Mouse (Mus musculus): ENCODE measurements around the gene Spdye4b. TPM values are rescaled to one million over a fixed set of nuclear protein-coding genes. Genes with fewer than 3 reads are reported as not detected.
"Not testable (repeated sequence)": the region's sequence is repeated elsewhere in the genome, so short reads cannot be mapped to it uniquely, and the experiment has no call there.

Gene Spdye4b
- polyA plus RNA-seq (2015; fragmentation: Nextera tagmentation; extraction: Ambion mirVana): not detected in 2 replicates

DNA sequence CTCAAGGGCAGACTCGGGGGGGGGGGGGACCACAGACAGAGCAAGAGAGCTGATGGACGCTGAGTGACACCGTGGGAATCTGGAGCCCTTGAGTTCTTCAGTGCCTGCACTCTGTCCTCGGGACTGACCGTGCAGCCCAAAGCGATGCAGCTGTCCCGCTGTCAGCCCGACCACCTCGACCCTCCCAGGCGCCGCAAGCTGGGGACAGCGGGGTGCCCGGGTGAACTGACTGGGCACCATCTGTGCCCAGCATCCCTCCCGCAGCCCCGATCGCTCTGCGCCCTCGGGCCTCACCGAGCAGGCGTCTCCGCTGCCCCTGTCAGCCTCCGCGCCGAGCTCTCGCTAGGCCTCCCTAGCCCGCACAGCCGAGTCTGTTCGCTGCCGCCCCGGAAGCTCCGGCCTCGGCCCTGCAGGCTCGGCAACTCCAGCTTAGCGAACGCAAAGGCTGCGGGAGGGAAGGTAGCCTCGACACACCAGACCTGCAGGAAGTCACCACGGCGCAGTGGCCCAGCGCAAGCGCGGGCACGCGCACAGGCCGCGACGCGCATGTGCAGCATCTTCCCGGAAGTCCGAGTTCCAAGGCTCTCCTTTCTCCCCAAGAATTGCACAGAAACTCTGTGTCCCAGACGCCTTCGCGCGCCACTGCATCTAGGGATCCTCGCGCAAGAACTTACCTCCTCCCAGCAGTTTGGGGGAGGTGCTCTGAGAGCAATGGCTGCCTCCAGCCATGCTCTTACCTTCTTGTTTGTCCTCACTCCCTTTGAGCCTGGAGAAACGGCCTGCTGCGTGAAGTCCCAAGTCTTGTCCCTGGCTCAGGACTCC lies at the start of gene Spdye4b, which contains the start of gene Rbak:
Gene Spdye4b (plus strand): TSS at position 763 of the 822 bp plus-strand sequence.
Gene Rbak (minus strand): TSS at position 521 of the 822 bp plus-strand sequence.
- H3K4me2 ChIP-seq: peak within 1 kb of the TSS; percentile 77
- H3K27me3 ChIP-seq: no peaks in the 10 kb centered on the region
- H3K4me3 ChIP-seq (replicated peaks): peak within 1 kb of the TSS; percentile 68
- H3K9ac ChIP-seq: peak within 1 kb of the TSS; percentile 84
- peak within 1 kb of the TSS; percentile 91 for H3K27ac ChIP-seq
- H3K9me3 ChIP-seq (replicated peaks): peaks cover 5% of the 10 kb centered on the region; the same call in 1 of the 2 replicates
- ATAC-seq (replicated peaks; ENCODE audit: low FRiP score): peak; percentile 96
- peaks cover 11% of the 10 kb centered on the region for H3K4me1 ChIP-seq
- under 1% methylated on average over 58 of the region's 58 CpGs for WGBS
- peaks cover 35% of the 10 kb centered on the region for H3K36me3 ChIP-seq

DNA sequence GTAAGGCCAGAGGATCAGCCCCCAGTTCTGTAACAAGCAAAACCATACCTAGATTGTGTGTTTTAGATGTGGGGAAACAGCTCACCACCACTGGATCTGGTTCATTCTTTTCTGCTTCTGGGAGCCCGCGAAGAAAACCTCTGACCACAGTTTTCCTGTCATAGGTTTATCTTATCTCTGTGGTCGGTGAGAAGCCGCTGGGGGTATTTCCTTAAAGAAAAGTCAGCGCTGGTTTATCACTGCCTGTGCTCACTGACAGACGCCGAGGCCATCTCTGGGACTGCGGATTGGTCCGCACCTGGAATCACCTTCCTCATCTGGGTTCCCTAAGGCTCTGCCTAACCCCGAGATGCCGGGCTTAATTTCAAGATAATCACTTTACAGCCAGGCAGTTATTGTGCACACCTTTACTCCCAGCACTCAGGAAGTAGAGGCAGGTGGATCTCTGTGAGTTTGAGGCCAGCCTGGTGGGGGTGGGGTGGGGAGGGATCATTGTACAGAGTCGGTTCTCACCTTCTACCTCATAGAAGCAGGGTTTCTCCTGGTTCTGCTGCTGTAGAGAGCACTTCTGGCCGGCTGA lies 47.8 kb upstream of the Spdye4b start:
- Histone ChIP-seq H3K36me3 (no peaks in the 10 kb centered on the region), H3K4me2 (no peak overlapping the region), H3K27me3 (no peaks in the 10 kb centered on the region), H3K9me3 (replicated peaks) (0 out of 2 replicates have a peak, but pooled peaks cover 2% of the 10 kb centered on the region), H3K4me3 (replicated peaks) (no peak overlapping the region), H3K4me1 (no peaks in the 10 kb centered on the region), H3K9ac (no peak overlapping the region), H3K27ac (no peak overlapping the region)
- no peak for ATAC-seq (replicated peaks; ENCODE audit: low FRiP score)
- 81% methylated on average over 13 of the region's 13 CpGs for WGBS

DNA sequence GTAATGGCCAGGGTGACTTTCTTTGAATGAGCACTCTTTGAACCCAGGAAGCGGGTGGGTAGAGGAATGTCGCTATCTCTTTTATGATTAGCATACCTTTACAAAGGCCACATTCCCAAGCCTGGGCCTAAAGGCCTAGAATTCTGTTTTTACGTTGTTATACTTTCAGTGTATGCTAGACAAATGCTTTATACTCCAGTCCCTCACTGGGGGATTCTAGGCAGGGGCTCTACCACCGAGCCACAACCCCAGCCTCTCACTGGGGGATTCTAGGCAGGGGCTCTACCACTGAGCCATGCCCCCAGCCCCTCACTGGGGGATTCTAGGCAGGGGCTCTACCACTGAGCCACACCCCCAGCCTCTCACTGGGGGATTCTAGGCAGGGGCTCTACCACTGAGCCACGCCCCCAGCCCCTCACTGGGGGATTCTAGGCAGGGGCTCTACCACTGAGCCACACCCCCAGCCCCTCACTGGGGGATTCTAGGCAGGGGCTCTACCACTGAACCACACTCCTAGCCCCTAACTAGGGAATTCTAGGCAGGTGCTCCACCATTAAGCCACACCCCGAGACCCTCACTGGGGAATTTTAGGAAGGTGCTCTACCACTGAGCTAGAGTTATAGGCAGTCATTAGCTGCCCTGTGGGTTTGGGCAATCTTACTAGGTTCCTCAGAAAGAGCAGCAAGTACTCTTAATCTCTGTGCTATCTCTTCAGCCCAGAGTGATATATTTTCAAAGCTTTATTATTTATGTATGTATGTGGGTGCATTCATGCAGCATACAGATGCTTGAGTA lies 46.4 kb upstream of the Spdye4b start:
- not testable (repeated sequence) for H3K27me3 ChIP-seq; H3K4me3 ChIP-seq (replicated peaks); H3K9ac ChIP-seq; H3K27ac ChIP-seq; ATAC-seq (replicated peaks; ENCODE audit: low FRiP score); H3K9me3 ChIP-seq (replicated peaks); H3K4me2 ChIP-seq; H3K4me1 ChIP-seq; H3K36me3 ChIP-seq
- 79% methylated on average over 4 of the region's 6 CpGs for WGBS

DNA sequence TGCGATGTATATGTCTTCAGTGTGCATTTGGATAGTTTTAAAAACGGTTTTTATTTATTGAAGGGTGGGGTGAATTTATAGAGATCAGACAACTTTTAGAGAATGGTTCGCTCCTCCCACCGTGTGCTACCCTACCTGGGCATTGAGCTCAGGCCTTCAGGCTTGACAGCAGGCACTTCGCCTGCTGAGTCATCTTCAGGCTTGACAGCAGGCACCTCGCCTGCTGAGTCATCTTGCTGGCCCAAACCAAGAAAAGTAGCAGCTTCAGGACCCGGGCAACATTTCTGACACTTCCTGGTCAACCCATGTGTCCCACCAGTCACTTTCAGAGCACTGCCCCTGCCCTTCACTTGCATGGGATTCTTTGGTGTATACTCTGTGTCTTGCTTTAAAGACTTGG lies 45.8 kb upstream of the Spdye4b start:
- H3K4me1 ChIP-seq: no peaks in the 10 kb centered on the region
- 87% methylated on average over 7 of the region's 7 CpGs for WGBS
- no peak overlapping the region for H3K27ac ChIP-seq
- no peaks in the 10 kb centered on the region for H3K27me3 ChIP-seq
- H3K9me3 ChIP-seq (replicated peaks): no peaks in the 10 kb centered on the region
- H3K36me3 ChIP-seq: no peaks in the 10 kb centered on the region
- no peak for ATAC-seq (replicated peaks; ENCODE audit: low FRiP score)
- H3K4me2 ChIP-seq: no peak overlapping the region
- no peak overlapping the region for H3K4me3 ChIP-seq (replicated peaks)
- no peak overlapping the region for H3K9ac ChIP-seq

DNA sequence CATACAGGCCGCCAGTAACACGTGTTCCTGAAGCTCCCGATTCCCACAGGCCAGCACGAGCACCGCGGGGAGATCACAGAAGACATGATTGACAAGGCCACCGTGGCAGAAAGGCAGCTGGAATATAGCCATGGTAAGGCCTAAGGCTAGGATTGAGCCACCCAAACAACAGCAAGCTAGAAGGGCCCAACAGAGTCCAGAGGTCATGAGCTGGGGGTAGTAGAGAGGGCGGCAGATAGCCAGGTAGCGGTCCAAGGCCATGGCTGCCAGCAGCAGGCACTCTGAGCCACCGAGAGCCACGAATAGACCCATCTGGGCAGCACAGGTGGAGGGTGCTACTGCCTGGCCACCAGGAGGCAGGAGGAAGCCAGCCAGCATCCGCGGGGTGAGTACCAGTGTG lies 43.2 kb upstream of the Spdye4b start:
- Histone ChIP-seq H3K4me1 (no peaks in the 10 kb centered on the region), H3K4me2 (no peak overlapping the region), H3K27me3 (no peaks in the 10 kb centered on the region), H3K36me3 (no peaks in the 10 kb centered on the region), H3K9ac (no peak overlapping the region), H3K27ac (no peak overlapping the region), H3K4me3 (replicated peaks) (no peak overlapping the region), H3K9me3 (replicated peaks) (no peaks in the 10 kb centered on the region)
- no peak for ATAC-seq (replicated peaks; ENCODE audit: low FRiP score)
- WGBS: 88% methylated on average over 13 of the region's 13 CpGs

DNA sequence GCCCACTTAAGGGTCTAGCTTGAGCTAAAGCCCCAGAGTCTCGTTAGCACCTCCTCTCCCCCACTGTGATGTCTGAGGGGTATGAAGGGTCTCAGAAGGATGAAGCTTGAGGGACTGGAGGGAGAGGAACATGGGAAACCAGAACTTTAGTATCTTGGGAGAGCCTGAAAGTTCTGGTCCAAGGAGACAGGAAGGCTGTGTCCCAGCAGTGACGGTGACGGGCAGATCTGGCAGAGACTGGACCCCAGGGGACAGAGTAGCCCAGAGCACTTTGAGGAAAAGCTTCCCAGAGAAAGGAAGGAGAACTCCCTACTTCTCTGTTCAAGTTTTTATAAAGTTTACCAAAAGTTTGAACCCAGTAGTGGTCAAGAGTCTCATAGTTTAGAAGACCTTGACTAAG lies 33.3 kb upstream of the Spdye4b start, which contains the start of gene Olfr718-ps1:
Gene Olfr718-ps1 (minus strand): TSS at position 101 of the 400 bp plus-strand sequence.
- ATAC-seq (replicated peaks; ENCODE audit: low FRiP score): no peak
- no peak within 1 kb of the TSS for H3K4me3 ChIP-seq (replicated peaks)
- no peak within 1 kb of the TSS for H3K9ac ChIP-seq
- H3K27me3 ChIP-seq: no peaks in the 10 kb centered on the region
- WGBS: 80% methylated on average over 3 of the region's 3 CpGs
- no peaks in the 10 kb centered on the region for H3K36me3 ChIP-seq
- no peaks in the 10 kb centered on the region for H3K4me1 ChIP-seq
- H3K27ac ChIP-seq: no peak within 1 kb of the TSS
- 0 out of 2 replicates have a peak, but pooled peaks cover 2% of the 10 kb centered on the region for H3K9me3 ChIP-seq (replicated peaks)
- no peak within 1 kb of the TSS for H3K4me2 ChIP-seq

DNA sequence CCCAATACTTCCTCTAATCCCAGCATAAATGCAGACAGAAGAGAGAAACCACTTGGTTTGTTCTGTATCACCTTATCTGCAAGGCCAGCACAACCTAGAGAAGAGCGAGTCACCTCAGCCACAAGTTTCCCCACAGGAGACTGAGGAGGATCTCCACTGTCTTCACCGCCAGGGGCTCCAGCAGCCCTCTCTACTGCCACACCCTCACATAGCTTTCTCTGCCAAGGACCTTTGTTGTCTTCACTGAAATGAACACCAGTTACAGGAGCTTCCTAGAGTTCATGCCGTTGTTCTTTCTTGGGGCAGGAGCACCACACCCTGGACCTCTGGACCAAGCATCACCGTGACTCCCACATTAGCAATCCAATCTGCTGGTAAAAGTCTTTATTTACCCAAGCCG lies 32.2 kb upstream of the Spdye4b start:
- no peaks in the 10 kb centered on the region for H3K4me1 ChIP-seq
- no peaks in the 10 kb centered on the region for H3K27me3 ChIP-seq
- ATAC-seq (replicated peaks; ENCODE audit: low FRiP score): no peak
- no peaks in the 10 kb centered on the region for H3K36me3 ChIP-seq
- WGBS: 87% methylated on average over 5 of the region's 5 CpGs
- no peak overlapping the region for H3K4me3 ChIP-seq (replicated peaks)
- no peak overlapping the region for H3K27ac ChIP-seq
- no peak overlapping the region for H3K9ac ChIP-seq
- H3K9me3 ChIP-seq (replicated peaks): 0 out of 2 replicates have a peak, but pooled peaks cover 2% of the 10 kb centered on the region
- H3K4me2 ChIP-seq: no peak overlapping the region

DNA sequence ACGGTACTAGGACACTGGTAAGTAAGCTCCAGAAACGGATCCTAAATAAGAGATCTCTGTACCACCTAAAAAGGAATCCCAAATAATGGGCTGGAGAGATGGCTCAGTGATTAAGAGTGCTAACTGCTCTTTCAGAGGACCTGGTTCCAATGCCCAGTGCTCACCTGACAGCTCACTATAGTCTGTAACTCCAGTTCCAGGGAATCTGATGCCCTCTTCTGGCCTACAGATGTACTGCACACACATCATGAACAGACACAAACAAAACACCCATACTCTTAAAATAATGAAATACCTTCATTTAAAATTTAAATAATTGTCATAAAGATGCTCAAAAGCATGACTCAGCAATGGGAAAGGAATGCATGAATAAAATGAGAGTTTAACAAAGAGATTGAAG lies 31.3 kb upstream of the Spdye4b start:
- Histone ChIP-seq H3K27ac (no peak overlapping the region), H3K4me3 (replicated peaks) (no peak overlapping the region), H3K9ac (no peak overlapping the region), H3K4me1 (no peaks in the 10 kb centered on the region), H3K9me3 (replicated peaks) (0 out of 2 replicates have a peak, but pooled peaks cover 2% of the 10 kb centered on the region), H3K27me3 (no peaks in the 10 kb centered on the region), H3K4me2 (no peak overlapping the region), H3K36me3 (no peaks in the 10 kb centered on the region)
- ATAC-seq (replicated peaks; ENCODE audit: low FRiP score): no peak
- WGBS: 92% methylated on average over 2 of the region's 2 CpGs

DNA sequence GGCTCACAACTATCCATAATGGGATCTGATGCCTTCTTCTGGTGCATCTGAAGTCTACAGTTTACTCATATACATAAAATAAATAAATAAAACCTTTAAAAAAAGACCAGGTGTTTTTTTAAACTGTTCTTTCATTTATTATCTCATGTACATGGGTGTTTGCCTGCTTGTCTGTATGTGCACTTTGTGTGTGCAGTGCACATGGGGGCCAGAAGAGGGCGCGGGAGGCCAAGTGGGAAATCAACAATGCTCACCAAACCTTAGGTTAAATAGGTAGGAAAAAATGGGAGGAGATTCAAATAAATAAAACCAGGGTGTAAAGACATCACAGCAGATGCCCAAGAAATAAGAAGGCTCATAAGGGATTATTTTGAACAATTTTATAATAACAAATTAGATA lies 30.8 kb upstream of the Spdye4b start:
- Histone ChIP-seq H3K4me3 (replicated peaks) (no peak overlapping the region), H3K27ac (no peak overlapping the region), H3K4me2 (no peak overlapping the region), H3K36me3 (no peaks in the 10 kb centered on the region), H3K9ac (no peak overlapping the region), H3K4me1 (no peaks in the 10 kb centered on the region), H3K27me3 (no peaks in the 10 kb centered on the region), H3K9me3 (replicated peaks) (0 out of 2 replicates have a peak, but pooled peaks cover 2% of the 10 kb centered on the region)
- ATAC-seq (replicated peaks; ENCODE audit: low FRiP score): no peak
- WGBS: 83% methylated on average over 2 of the region's 2 CpGs

DNA sequence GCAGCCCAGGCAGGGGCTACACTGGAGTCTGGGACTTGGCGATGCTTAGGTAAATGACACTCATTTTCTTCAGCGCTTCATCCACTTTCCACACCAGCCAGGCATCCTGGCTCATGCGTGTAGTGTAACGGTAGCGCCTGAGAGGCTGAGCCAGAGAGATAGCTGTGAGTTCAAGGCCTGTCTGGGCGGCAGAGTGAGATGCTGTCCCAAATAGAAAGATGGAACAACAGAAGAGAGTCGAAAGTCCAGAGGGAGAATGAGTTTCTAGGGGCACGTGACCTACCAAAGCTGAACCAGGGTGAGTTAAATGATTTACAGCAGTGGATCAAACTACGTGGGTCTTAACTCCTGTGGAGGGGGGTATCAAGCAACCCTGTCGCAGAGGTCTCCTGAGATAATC lies 27.1 kb upstream of the Spdye4b start:
- Histone ChIP-seq H3K27me3 (peaks cover 34% of the 10 kb centered on the region), H3K9me3 (replicated peaks) (0 out of 2 replicates have a peak, but pooled peaks cover 2% of the 10 kb centered on the region), H3K4me3 (replicated peaks) (no peak overlapping the region), H3K4me2 (no peak overlapping the region), H3K27ac (no peak overlapping the region), H3K36me3 (no peaks in the 10 kb centered on the region), H3K9ac (no peak overlapping the region), H3K4me1 (peaks cover 4% of the 10 kb centered on the region; the same call in 1 of the 2 replicates)
- 83% methylated on average over 10 of the region's 10 CpGs for WGBS
- ATAC-seq (replicated peaks; ENCODE audit: low FRiP score): no peak

DNA sequence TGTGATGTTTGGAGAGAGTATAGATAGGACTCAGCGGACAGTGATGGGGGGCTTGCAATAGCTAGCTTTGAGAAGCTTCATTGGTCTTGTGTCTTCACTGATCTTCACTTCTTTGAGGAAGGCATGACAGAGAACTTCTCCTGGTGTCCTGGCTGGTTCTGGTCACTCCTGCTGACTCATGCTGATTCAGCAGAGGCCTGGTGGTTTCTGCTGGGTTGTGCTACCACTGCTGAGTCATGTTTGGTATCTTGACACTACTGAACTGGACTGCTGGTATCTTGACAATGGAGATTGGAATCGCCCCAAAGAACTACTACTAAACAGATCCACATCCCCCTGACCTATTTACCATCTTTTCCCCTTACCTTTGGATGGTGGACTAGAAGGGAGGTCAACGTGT lies 25.3 kb upstream of the Spdye4b start:
- Histone ChIP-seq H3K9ac (no peak overlapping the region), H3K4me2 (no peak overlapping the region), H3K9me3 (replicated peaks) (no peaks in the 10 kb centered on the region), H3K27me3 (peaks cover 49% of the 10 kb centered on the region), H3K4me3 (replicated peaks) (no peak overlapping the region), H3K27ac (no peak overlapping the region), H3K4me1 (peaks cover 4% of the 10 kb centered on the region; the same call in 1 of the 2 replicates), H3K36me3 (no peaks in the 10 kb centered on the region)
- WGBS: 89% methylated on average over 3 of the region's 3 CpGs
- no peak for ATAC-seq (replicated peaks; ENCODE audit: low FRiP score)

Measured in kidney, embryonic 15.5 days (tissue).